ENCODE assay signal across 1 mouse cellular context in the genomic region with DNA sequence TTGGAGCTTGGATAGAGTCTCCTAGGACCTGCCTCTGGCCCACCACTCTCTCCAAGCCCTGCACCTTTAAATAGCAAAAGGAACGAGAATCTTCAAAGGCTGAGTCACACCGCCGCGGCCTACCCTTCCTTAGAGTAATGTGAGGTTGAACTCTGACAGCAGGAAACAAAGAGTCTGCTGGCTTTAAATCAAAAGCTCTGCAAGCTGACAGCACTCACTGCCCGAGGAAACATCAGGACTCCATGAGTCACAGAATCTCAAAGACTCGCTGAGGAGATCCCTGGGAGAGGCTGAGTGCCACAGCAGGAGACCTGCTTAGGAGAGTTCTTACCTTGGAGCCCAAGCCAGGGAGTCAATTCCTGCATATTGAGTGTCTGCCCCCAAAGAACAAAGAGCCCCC.
A peak's percentile ranks its signal among the peaks of the same experiment; 100 is the strongest.
TF ChIP-seq lines count a peak whose summit lies in the region.

No protein-coding gene starts in this region.

TF ChIP-seq in MEL, 35 proteins besides CTCF, POLR2A, EP300 and RAD21 (continued from another document):
- TF ChIP-seq MAX (IDR thresholded peaks at IDR 0.05; ENCODE audit: low read length), result 0 out of 2 replicates have a peak, but pooled peaks have one; percentile 60
- no peak for TF ChIP-seq MYB (IDR thresholded peaks at IDR 0.05; ENCODE audit: low read depth, low read length)
